12 mouse cellular contexts compared by ENCODE assay signal in the genomic region with DNA sequence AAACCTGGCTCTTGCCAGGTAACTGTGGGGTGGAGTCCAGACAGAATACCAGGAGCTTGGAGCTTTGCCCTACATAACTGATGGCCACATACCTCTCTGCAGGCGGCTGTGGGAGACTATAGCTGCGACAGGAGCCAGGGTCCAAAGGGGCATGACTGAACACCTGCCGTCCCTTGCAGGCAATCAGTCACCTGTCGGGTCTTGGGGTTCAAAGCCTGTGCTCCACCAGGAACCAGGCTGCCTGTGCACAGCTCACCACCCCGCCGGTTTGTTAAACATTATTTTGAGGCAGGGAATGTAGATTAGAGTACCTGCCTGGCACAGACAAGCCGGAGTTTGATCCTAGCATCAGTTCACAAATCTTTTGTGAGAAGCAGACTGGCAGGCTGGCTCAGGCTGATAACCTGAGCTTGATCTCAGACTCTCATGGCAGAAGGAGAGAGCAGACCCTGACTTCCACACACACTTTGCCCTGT.
DNase-seq lines count a peak whose midpoint lies in the region; ATAC-seq lines count a peak whose summit lies in the region.
"Had no signal": no experiment of that assay in that cellular context is flagged by ENCODE, and none has a peak within 500 bp of the region (broad histone marks: within the 10 kb centered on the region; RNA-seq: fewer than 3 reads in every experiment).

No protein-coding gene starts in this region.

- intact Hi-C loops in heart, postnatal 36 days (cut with DNase I), result no loop called here

- H3K27ac ChIP-seq in liver, embryonic 12.5 days, result no peak overlapping the region
- H3K27ac ChIP-seq in forebrain, embryonic 11.5 days (ENCODE audit: low read depth, low read length), result no peak overlapping the region
- H3K27ac ChIP-seq in hindbrain, embryonic 12.5 days, result no peak overlapping the region
- H3K27ac ChIP-seq: forebrain, embryonic 12.5 days; heart, adult 2 months had no signal

- no peaks in the 10 kb centered on the region for H3K9me3 ChIP-seq in liver, embryonic 12.5 days (replicated peaks)
- H3K9me3 ChIP-seq in forebrain, embryonic 11.5 days (ENCODE audit: control insufficient read depth, low read length), result no peaks in the 10 kb centered on the region
- H3K9me3 ChIP-seq in hindbrain, embryonic 12.5 days (replicated peaks), result no peaks in the 10 kb centered on the region
- H3K9me3 ChIP-seq: forebrain, embryonic 12.5 days had no signal

- peak; percentile 31 for DNase-seq in brain, adult 2 months (ENCODE audit: low read depth, low spot score)
- DNase-seq in cerebellum, adult 9-10 months, result peak; percentile 45
- peak; percentile 21 for DNase-seq in kidney, adult 18-20 months
- no peak for DNase-seq in gastrocnemius, adult 8-10 months (ENCODE audit: low spot score in 2 of 2)
- DNase-seq in forebrain, embryonic 11.5 days (ENCODE audit: low spot score), result no peak
- no peak for DNase-seq in heart, postnatal 36 days
- DNase-seq: heart, adult 2 months; thymus, postnatal 4 days had no signal

- H3K4me1 ChIP-seq in liver, embryonic 12.5 days, result peaks cover 8% of the 10 kb centered on the region
- no peaks in the 10 kb centered on the region for H3K4me1 ChIP-seq in forebrain, embryonic 11.5 days (replicated peaks; ENCODE audit: control insufficient read depth, insufficient read depth, low read length)
- no peaks in the 10 kb centered on the region for H3K4me1 ChIP-seq in hindbrain, embryonic 12.5 days
- H3K4me1 ChIP-seq: forebrain, embryonic 12.5 days had no signal

- H3K9ac ChIP-seq in liver, embryonic 12.5 days, result no peak overlapping the region
- no peak overlapping the region for H3K9ac ChIP-seq in forebrain, embryonic 11.5 days (ENCODE audit: low read length)
- no peak overlapping the region for H3K9ac ChIP-seq in hindbrain, embryonic 12.5 days
- H3K9ac ChIP-seq: forebrain, embryonic 12.5 days had no signal

- no peak overlapping the region for H3K4me3 ChIP-seq in liver, embryonic 12.5 days
- no peak overlapping the region for H3K4me3 ChIP-seq in forebrain, embryonic 11.5 days (ENCODE audit: low read depth, low read length)
- H3K4me3 ChIP-seq in hindbrain, embryonic 12.5 days, result no peak overlapping the region
- H3K4me3 ChIP-seq: forebrain, embryonic 12.5 days; heart, adult 2 months had no signal

- no peaks in the 10 kb centered on the region for H3K27me3 ChIP-seq in liver, embryonic 12.5 days (replicated peaks)
- no peaks in the 10 kb centered on the region for H3K27me3 ChIP-seq in forebrain, embryonic 11.5 days (ENCODE audit: control insufficient read depth, insufficient read depth, low read length)
- H3K27me3 ChIP-seq in hindbrain, embryonic 12.5 days, result no peaks in the 10 kb centered on the region
- H3K27me3 ChIP-seq: CH12.LX; forebrain, embryonic 12.5 days had no signal

- peak; percentile 60 for ATAC-seq in liver, embryonic 12.5 days
- no peak for ATAC-seq in forebrain, embryonic 11.5 days (replicated peaks; ENCODE audit: low FRiP score)
- ATAC-seq in hindbrain, embryonic 12.5 days (ENCODE audit: low FRiP score), result no peak

- 49% methylated on average over 7 of the region's 7 CpGs for WGBS in liver, embryonic 12.5 days (ENCODE audit: insufficient replicate concordance)
- WGBS in forebrain, embryonic 11.5 days, result 97% methylated on average over 7 of the region's 7 CpGs
- whole genome bisulfite sequencing in hindbrain, embryonic 12.5 days, result 90% methylated on average over 7 of the region's 7 CpGs

- peaks cover 9% of the 10 kb centered on the region; the same call in 1 of the 2 replicates for H3K36me3 ChIP-seq in liver, embryonic 12.5 days
- no peaks in the 10 kb centered on the region for H3K36me3 ChIP-seq in forebrain, embryonic 11.5 days (ENCODE audit: control insufficient read depth, insufficient read depth, low read length)
- H3K36me3 ChIP-seq in hindbrain, embryonic 12.5 days, result no peaks in the 10 kb centered on the region
- H3K36me3 ChIP-seq: forebrain, embryonic 12.5 days had no signal

- H3K4me2 ChIP-seq in liver, embryonic 12.5 days, result no peak overlapping the region
- H3K4me2 ChIP-seq in forebrain, embryonic 11.5 days (ENCODE audit: low read depth, low read length, severe bottlenecking), result no peak overlapping the region
- no peak overlapping the region for H3K4me2 ChIP-seq in hindbrain, embryonic 12.5 days (replicated peaks)
- H3K4me2 ChIP-seq: forebrain, embryonic 12.5 days had no signal

Comparison
In these comparisons a context has a peak if more than half of its experiments do, and no peak if none do; other contexts are left out.
1. DNase-seq: peak in brain, adult 2 months (single experiment), cerebellum, adult 9-10 months (single experiment) and kidney, adult 18-20 months (single experiment); none in gastrocnemius, adult 8-10 months (0 of 2), forebrain, embryonic 11.5 days (single experiment) and heart, postnatal 36 days (0 of 2).